ENCODE assay signal across 14 mouse cellular contexts in the genomic region with DNA sequence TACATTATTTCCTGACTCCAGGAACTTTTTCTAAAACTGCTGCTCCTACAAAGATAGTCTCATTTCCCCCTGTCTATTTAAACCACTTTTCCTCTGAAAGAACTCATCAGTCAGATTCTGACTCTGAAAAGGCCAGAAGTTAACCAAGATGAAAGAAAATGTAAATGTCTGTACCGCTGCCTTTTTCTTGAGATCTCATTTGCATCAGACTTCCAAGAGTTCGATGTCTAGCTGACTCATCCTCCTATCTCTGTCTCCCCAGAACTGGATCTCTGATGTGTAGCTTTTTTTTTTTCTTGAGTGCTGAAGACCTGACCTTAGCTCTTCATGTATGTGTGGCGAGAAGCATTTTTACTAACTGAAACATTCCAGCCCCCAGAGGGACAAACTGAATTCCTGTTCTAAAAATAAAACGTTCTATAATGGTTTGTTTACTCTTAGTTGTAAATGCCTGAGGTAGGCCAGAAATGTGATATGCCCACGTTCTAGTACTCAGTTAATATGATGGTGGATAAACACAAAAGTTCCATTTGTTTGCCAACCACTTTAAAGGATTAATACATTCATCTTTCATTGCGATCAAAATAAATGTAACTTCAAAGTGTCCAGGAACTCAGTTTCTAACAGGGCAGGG. TPM values are rescaled to one million over a fixed set of nuclear protein-coding genes. Genes with fewer than 3 reads are reported as not detected.
DNase-seq lines count a peak whose midpoint lies in the region; ATAC-seq and TF ChIP-seq lines count a peak whose summit lies in the region.
"Had no signal": no experiment of that assay in that cellular context is flagged by ENCODE, and none has a peak within 500 bp of the region (broad histone marks: within the 10 kb centered on the region; RNA-seq: fewer than 3 reads in every experiment).

No protein-coding gene starts in this region.

- no peaks in the 10 kb centered on the region for H3K9me3 ChIP-seq in lung, embryonic 14.5 days (ENCODE audit: low read depth, low read length)
- H3K9me3 ChIP-seq in midbrain, embryonic 11.5 days (ENCODE audit: control insufficient read depth, low read length) = no peaks in the 10 kb centered on the region
- H3K9me3 ChIP-seq: embryonic facial prominence, embryonic 15.5 days had no signal

- no peaks in the 10 kb centered on the region for H3K36me3 ChIP-seq in lung, embryonic 14.5 days (ENCODE audit: insufficient read depth)
- no peaks in the 10 kb centered on the region for H3K36me3 ChIP-seq in midbrain, embryonic 11.5 days (ENCODE audit: control insufficient read depth, insufficient read depth, low read length)
- H3K36me3 ChIP-seq: embryonic facial prominence, embryonic 15.5 days had no signal

- WGBS in lung, embryonic 14.5 days = 13% methylated on average over 6 of the region's 6 CpGs
- WGBS in midbrain, embryonic 11.5 days = 54% methylated on average over 6 of the region's 6 CpGs

- H3K27ac ChIP-seq in lung, embryonic 14.5 days (ENCODE audit: low read depth) = no peak overlapping the region
- no peak overlapping the region for H3K27ac ChIP-seq in midbrain, embryonic 11.5 days (ENCODE audit: low read depth, low read length)
- H3K27ac ChIP-seq: embryonic facial prominence, embryonic 15.5 days had no signal

- TF ChIP-seq CTCF in lung, embryonic 14.5 days (IDR thresholded peaks at IDR 0.05; ENCODE audit: low read depth) = no peak

- no peaks in the 10 kb centered on the region for H3K27me3 ChIP-seq in lung, embryonic 14.5 days (ENCODE audit: insufficient read depth, low read length)
- H3K27me3 ChIP-seq in midbrain, embryonic 11.5 days (ENCODE audit: control insufficient read depth, insufficient read depth, low read length) = no peaks in the 10 kb centered on the region
- H3K27me3 ChIP-seq: embryonic facial prominence, embryonic 15.5 days had no signal

- no peak for DNase-seq in frontal cortex, postnatal 14 days (ENCODE audit: low spot score in 2 of 2)
- peak; percentile 36 for DNase-seq in lung, embryonic 14.5 days
- no peak for DNase-seq in lung, adult 18-20 months
- DNase-seq in c-Kit-negative CD71-positive TER-119-positive erythroid progenitor cells, embryonic 14.5 days (ENCODE audit: low read depth, low spot score) = peak; percentile 21
- peak; percentile 16 for DNase-seq in telencephalon, adult 2 months (ENCODE audit: low read depth, low spot score)
- no peak for DNase-seq in midbrain, embryonic 11.5 days (ENCODE audit: low spot score, missing footprints)
- no peak for DNase-seq in left cerebral cortex, adult 8-10 months (ENCODE audit: low spot score in 2 of 2)
- DNase-seq: cerebellum, postnatal 10 days; gastrocnemius, postnatal 25 days; liver; right cerebral cortex, postnatal 14 days had no signal

- H3K9ac ChIP-seq in lung, embryonic 14.5 days = no peak overlapping the region
- H3K9ac ChIP-seq in midbrain, embryonic 11.5 days (ENCODE audit: low read length) = no peak overlapping the region
- H3K9ac ChIP-seq: embryonic facial prominence, embryonic 15.5 days had no signal

- H3K4me1 ChIP-seq in lung, embryonic 14.5 days (ENCODE audit: insufficient read depth) = no peaks in the 10 kb centered on the region
- H3K4me1 ChIP-seq in midbrain, embryonic 11.5 days (ENCODE audit: control insufficient read depth, insufficient read depth, low read length) = no peaks in the 10 kb centered on the region
- H3K4me1 ChIP-seq: embryonic facial prominence, embryonic 15.5 days had no signal

- H3K4me2 ChIP-seq in lung, embryonic 14.5 days = no peak overlapping the region
- no peak overlapping the region for H3K4me2 ChIP-seq in midbrain, embryonic 11.5 days
- H3K4me2 ChIP-seq: embryonic facial prominence, embryonic 15.5 days had no signal

- ATAC-seq in frontal cortex, adult (ENCODE audit: low TSS enrichment) = peak; percentile 79
- ATAC-seq in lung, embryonic 14.5 days (ENCODE audit: insufficient read depth) = peak; percentile 58
- ATAC-seq in midbrain, embryonic 11.5 days (ENCODE audit: low FRiP score) = no peak
- ATAC-seq: forebrain, embryonic 14.5 days had no signal

- H3K4me3 ChIP-seq in lung, embryonic 14.5 days (ENCODE audit: low read depth, low read length) = no peak overlapping the region
- H3K4me3 ChIP-seq in midbrain, embryonic 11.5 days (ENCODE audit: low read depth, low read length) = no peak overlapping the region
- H3K4me3 ChIP-seq: embryonic facial prominence, embryonic 15.5 days had no signal

RNA-seq across cellular contexts. Expression of a gene that starts 51.5 kb away (rescaled TPM):
- 33.3 and 33.6 TPM in 2 replicates for polyA plus RNA-seq in lung, embryonic 14.5 days (2014; fragmentation: Nextera tagmentation; extraction: Ambion mirVana)
- polyA plus RNA-seq in midbrain, embryonic 11.5 days (2014; fragmentation: Nextera tagmentation; extraction: Ambion mirVana) = 40.9 and 46.6 TPM in 2 replicates
- 10 to 100 TPM; 11.0 to 14.1 (median 12.2) TPM for total RNA-seq in left cerebral cortex, adult 8-10 months (2022)

Comparison
In these comparisons a context has a peak if more than half of its experiments do, and no peak if none do; other contexts are left out.
1. DNase-seq: peak in lung, embryonic 14.5 days (single experiment), c-Kit-negative CD71-positive TER-119-positive erythroid progenitor cells, embryonic 14.5 days (single experiment) and telencephalon, adult 2 months (single experiment); none in frontal cortex, postnatal 14 days (0 of 2), lung, adult 18-20 months (0 of 2), midbrain, embryonic 11.5 days (single experiment) and left cerebral cortex, adult 8-10 months (0 of 2).